Mouse (Mus musculus) lung, postnatal 0 days (tissue): ENCODE data around the gene Cmtm8.

Experiments
- CTCF ChIP-seq: IDR thresholded peaks from 2 replicates; pipeline ENCODE4 v1.5.1; 2016; ENCODE audit warnings: antibody characterized with exemption, mild to moderate bottlenecking
- EP300 ChIP-seq: IDR thresholded peaks from 2 replicates; pipeline ENCODE4 v1.6.1; 2016; ENCODE audit warnings: antibody characterized with exemption, mild to moderate bottlenecking, control low read depth

DNA sequence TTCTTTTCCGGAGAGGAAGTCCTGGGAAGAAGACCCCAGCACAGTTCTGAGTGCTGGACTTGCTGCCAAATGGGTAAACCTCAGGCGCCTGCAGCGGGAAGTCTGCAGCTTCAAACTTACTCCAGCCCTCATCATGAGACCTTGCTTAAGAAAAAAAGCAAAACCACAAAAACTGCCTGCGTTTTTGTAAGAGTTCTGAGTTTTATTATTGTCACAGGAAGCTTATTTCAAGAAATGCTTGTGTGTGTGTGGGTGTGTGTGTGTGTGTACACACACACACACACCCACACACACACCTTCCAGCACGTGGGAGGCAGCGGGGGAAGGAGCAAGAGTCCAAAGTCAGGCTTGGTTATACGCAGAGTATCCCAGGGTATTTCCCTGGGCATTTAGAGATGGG lies 85.7 kb downstream of the Cmtm8 start:
- TF ChIP-seq CTCF (no peak), EP300 (no peak)
